Mouse (Mus musculus): ENCODE measurements at regions not wholly inside any gene's neighbourhood (a gene's known extent, or its start where the extent isn't known, plus 50 kb on each side); places are given as distances from the start of the nearest gene placed in this dataset.

GRCm38 (mm10) chr8:10096413-10096812, 57.3 kb upstream of the Myo16 start:
- peak; percentile 13 for DNase-seq (ENCODE audit: low spot score)

DNA sequence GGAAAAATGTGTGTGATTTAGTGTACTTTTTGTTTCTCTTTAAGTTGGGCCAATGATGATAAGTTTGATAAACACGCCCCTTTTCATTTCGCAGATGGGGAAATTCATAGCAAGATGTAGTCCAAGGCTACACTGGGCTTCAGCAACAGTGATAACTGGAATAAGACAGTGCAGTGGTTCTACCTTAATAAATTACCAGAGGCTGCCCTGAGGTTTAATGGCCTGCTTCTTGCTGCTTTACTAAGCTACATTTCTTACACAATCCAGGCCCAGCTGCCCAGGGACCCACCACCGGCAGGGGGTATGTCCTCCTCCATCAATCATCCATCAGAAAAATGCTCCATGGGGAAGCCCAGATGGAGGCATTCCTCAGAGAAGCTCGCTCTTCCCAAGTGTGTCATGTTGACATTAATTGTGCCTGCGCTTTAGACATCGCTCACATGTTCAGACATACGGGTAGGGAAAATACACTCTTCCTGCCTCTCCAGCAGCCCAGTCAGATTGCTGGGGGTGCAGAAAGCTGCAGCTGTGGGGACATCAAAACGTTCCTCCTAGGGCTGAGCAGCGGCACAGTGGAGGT, 56.7 kb upstream of the Myo16 start:
- no peak for DNase-seq (ENCODE audit: low spot score)

All from layer of hippocampus, adult 9-10 months (tissue).